Mouse (Mus musculus): ENCODE results near the gene Gm13084. TPM values are rescaled to one million over a fixed set of nuclear protein-coding genes. Genes with fewer than 3 reads are reported as not detected.
"Not testable (repeated sequence)": the region's sequence is repeated elsewhere in the genome, so short reads cannot be mapped to it uniquely, and the experiment has no call there.

Gene Gm13084
- polyA plus RNA-seq (2012; rRNA removed), result not detected in 2 replicates

DNA sequence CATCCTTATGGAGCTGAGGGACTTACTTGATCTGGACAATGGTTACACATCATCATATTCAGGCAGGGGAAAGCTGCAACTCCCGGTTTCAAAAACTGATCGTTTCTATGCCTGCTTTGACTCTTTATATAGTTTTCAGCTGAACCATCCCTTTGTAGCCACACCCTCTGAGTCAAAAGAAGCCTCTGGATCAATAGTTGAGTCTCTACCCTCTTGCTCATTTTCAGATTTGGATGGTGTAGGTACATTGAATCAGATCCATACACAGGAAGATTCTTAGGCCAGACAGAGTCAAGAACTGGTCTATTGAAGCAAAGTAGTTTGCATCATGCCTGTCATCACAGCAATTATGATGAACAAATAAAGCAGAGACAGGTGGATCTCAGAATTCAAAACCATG, at the start of gene Gm13084:
Gene Gm13084, minus strand, starts transcription at position 101 of the 400 bp plus-strand sequence.
- 66% methylated on average over 2 of the region's 2 CpGs for WGBS
- DNase-seq (ENCODE audit: low read depth, low spot score), result no peak

DNA sequence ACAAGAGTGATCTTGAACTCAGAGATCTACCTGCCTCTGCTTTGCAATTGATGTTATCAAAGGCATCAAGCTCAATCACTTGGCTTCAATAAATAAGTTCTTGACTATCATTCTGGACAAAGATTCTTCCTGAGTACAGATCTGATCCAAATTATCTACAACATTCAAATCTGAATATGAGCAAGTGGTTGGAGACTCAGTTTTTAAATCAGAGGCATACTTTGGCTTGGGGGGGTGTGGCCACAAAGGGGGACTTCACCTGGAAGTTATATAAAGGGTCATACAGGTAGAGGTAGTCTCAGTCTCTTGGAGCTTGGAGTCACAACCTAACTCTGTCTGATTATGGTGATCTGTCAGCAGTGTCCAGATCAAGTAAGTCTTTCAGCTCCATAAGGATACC, 30.3 kb upstream of the Gm13084 start, which contains the start of gene Gm13103:
Gene Gm13103, plus strand, starts transcription at position 301 of the 400 bp plus-strand sequence.
- not testable (repeated sequence) for DNase-seq (ENCODE audit: low read depth, low spot score)

DNA sequence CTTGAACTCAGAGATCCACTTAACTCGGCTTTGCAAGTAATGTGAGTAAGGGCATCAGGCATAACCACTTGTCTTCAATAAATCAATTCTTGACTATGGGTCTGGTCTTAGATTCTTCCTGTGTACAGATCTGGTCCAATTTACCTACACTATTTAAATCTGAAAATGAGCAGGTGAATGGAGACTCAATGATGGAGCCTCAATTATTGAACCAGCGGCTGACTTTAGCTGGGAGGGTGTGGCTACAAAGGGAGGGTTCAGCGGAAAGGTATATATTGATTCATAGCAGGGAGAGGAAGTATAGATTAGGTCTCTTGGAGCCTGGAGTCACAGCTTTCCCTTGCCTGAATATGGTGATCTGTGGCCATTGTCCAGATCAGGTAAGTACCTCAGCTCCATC, 26.8 kb downstream of the Gm13084 start, which contains the start of gene Gm13023:
Gene Gm13023, plus strand, starts transcription at position 301 of the 400 bp plus-strand sequence.
- WGBS, result 88% methylated on average over 3 of the region's 3 CpGs
- DNase-seq (ENCODE audit: low read depth, low spot score), result not testable (repeated sequence)

Other genes with a start within 250 kb of the Gm13084 start
- gene Gm13083, start 201.1 kb downstream of the Gm13084 start, polyA plus RNA-seq (2012; rRNA removed), result not detected in 2 replicates
- not detected in 2 replicates for gene Gm13088, start 158.8 kb downstream of the Gm13084 start, polyA plus RNA-seq (2012; rRNA removed)
- not detected in 2 replicates for gene Gm13089, start 113.4 kb downstream of the Gm13084 start, polyA plus RNA-seq (2012; rRNA removed)
- not detected in 2 replicates for gene Gm13078, start 96.6 kb downstream of the Gm13084 start, polyA plus RNA-seq (2012; rRNA removed)
- not detected in 2 replicates for gene Gm13023, start 26.7 kb downstream of the Gm13084 start, polyA plus RNA-seq (2012; rRNA removed)
- not detected in 2 replicates for gene Gm13103, start 30.4 kb upstream of the Gm13084 start, polyA plus RNA-seq (2012; rRNA removed)
- not detected in 2 replicates for gene Pramef6, start 84.3 kb upstream of the Gm13084 start, polyA plus RNA-seq (2012; rRNA removed)
- not detected in 2 replicates for gene Pramef25, start 134.9 kb upstream of the Gm13084 start, polyA plus RNA-seq (2012; rRNA removed)
- gene Gm13101, start 150.9 kb upstream of the Gm13084 start, polyA plus RNA-seq (2012; rRNA removed), result not detected in 2 replicates
- not detected in 2 replicates for gene Pramef17, start 178.3 kb upstream of the Gm13084 start, polyA plus RNA-seq (2012; rRNA removed)
- gene Pramel4, start 243.0 kb upstream of the Gm13084 start, polyA plus RNA-seq (2012; rRNA removed), result not detected in 2 replicates